In genomic region chr8:81069080-81069840, GRCm38 (mm10) we compare ENCODE assay signal across 16 mouse cellular contexts. TPM values are rescaled to one million over a fixed set of nuclear protein-coding genes. Genes with fewer than 3 reads are reported as not detected.
DNase-seq lines count a peak whose midpoint lies in the region; ATAC-seq and TF ChIP-seq lines count a peak whose summit lies in the region.
"Had no signal": no experiment of that assay in that cellular context is flagged by ENCODE, and none has a peak within 500 bp of the region (broad histone marks: within the 10 kb centered on the region; RNA-seq: fewer than 3 reads in every experiment).

No protein-coding gene starts in this region.

- 53% methylated on average over 5 of the region's 5 CpGs for WGBS in heart, embryonic 12.5 days

- no peaks in the 10 kb centered on the region for H3K79me2 ChIP-seq in MEL (ENCODE audit: control insufficient read depth, insufficient read depth, low read length, poor library complexity)

- TF ChIP-seq POLR2A in MEL (IDR thresholded peaks at IDR 0.05; ENCODE audit: control insufficient read depth in 1 of 2, insufficient read depth in 1 of 2, low read depth in 1 of 2, low read length in 2 of 2, poor library complexity in 1 of 2) = no peak

- no peaks in the 10 kb centered on the region for H3K27me3 ChIP-seq in heart, embryonic 12.5 days (replicated peaks)
- no peaks in the 10 kb centered on the region for H3K27me3 ChIP-seq in MEL (ENCODE audit: control insufficient read depth in 1 of 2, insufficient read depth in 2 of 2, low read length in 2 of 2)
- H3K27me3 ChIP-seq: embryonic facial prominence, embryonic 15.5 days; forebrain, embryonic 12.5 days had no signal

- intact Hi-C loops in left cerebral cortex, adult 2 months (cut with DNase I) = loop anchor here (5.0 kb wide), 2 partner anchors 273 to 328 kb away; partner anchors contain the start of gene Inpp4b
- intact Hi-C loops in left cerebral cortex, postnatal 14 days (cut with DNase I) = loop anchor here (10.0 kb wide), 2 partner anchors 276 to 1676 kb away; partner anchors contain the start of gene Inpp4b

- no peak overlapping the region for H3K27ac ChIP-seq in heart, embryonic 12.5 days (ENCODE audit: poor library complexity, severe bottlenecking)
- H3K27ac ChIP-seq in left cerebral cortex, adult 2 months = no peak overlapping the region
- H3K27ac ChIP-seq in MEL (ENCODE audit: control insufficient read depth, low read depth, low read length) = no peak overlapping the region
- H3K27ac ChIP-seq: embryonic facial prominence, embryonic 15.5 days; forebrain, embryonic 12.5 days; heart, embryonic 10.5 days had no signal

- H3K9me3 ChIP-seq in heart, embryonic 12.5 days (replicated peaks) = no peaks in the 10 kb centered on the region
- no peaks in the 10 kb centered on the region for H3K9me3 ChIP-seq in MEL (replicated peaks; ENCODE audit: insufficient read depth, low read length)
- H3K9me3 ChIP-seq: embryonic facial prominence, embryonic 15.5 days; forebrain, embryonic 12.5 days; heart, embryonic 10.5 days had no signal

- H3K36me3 ChIP-seq in heart, embryonic 12.5 days = no peaks in the 10 kb centered on the region
- H3K36me3 ChIP-seq in MEL (ENCODE audit: control insufficient read depth in 1 of 2, insufficient read depth in 2 of 2, low read length in 2 of 2) = no peaks in the 10 kb centered on the region
- H3K36me3 ChIP-seq: embryonic facial prominence, embryonic 15.5 days; forebrain, embryonic 12.5 days; heart, embryonic 10.5 days had no signal

- no peak overlapping the region for H3K4me2 ChIP-seq in heart, embryonic 12.5 days
- H3K4me2 ChIP-seq: embryonic facial prominence, embryonic 15.5 days; forebrain, embryonic 12.5 days; midbrain, embryonic 11.5 days had no signal

- H3K4me3 ChIP-seq in heart, embryonic 12.5 days = no peak overlapping the region
- no peak overlapping the region for H3K4me3 ChIP-seq in left cerebral cortex, adult 2 months
- no peak overlapping the region for H3K4me3 ChIP-seq in MEL (ENCODE audit: control insufficient read depth in 1 of 2, insufficient read depth in 1 of 2, low read depth in 2 of 2, low read length in 2 of 2)
- H3K4me3 ChIP-seq: embryonic facial prominence, embryonic 15.5 days; forebrain, embryonic 12.5 days; heart, embryonic 10.5 days had no signal

- TF ChIP-seq EP300 in MEL (IDR thresholded peaks at IDR 0.05; ENCODE audit: low read depth in 1 of 2, low read length in 2 of 2) = peak in 1 of 2 experiments; percentile 39; a peak in 2 of 4 replicates

- H3K9ac ChIP-seq in heart, embryonic 12.5 days = no peak overlapping the region
- H3K9ac ChIP-seq in MEL (ENCODE audit: control insufficient read depth, low read depth, low read length, poor library complexity, severe bottlenecking) = no peak overlapping the region
- H3K9ac ChIP-seq: embryonic facial prominence, embryonic 15.5 days; forebrain, embryonic 12.5 days had no signal

- no peak for TF ChIP-seq RAD21 in MEL (IDR thresholded peaks at IDR 0.05; ENCODE audit: low read depth, low read length)

- DNase-seq in heart, adult 8-10 months (ENCODE audit: low spot score) = no peak
- peak; percentile 25 to 35 for DNase-seq in left cerebral cortex, adult 18-20 months (ENCODE audit: low spot score in 2 of 2)
- DNase-seq in left cerebral cortex, adult 2 months (ENCODE audit: extremely low spot score in 1 of 2, low spot score in 2 of 2) = no peak
- peak; percentile 47 for DNase-seq in MEL (ENCODE audit: low read depth, low spot score)
- peak; percentile 26 to 69 for DNase-seq in left cerebral cortex, postnatal 14 days (ENCODE audit: low spot score in 2 of 2)
- no peak for DNase-seq in cerebellum, adult 9-11 months
- DNase-seq in spleen, postnatal 4 days (ENCODE audit: low spot score in 2 of 2) = no peak
- DNase-seq: B cell, adult 2 months; cerebellum, adult 18-20 months; gastrocnemius, postnatal 14 days; thymus, adult 18-20 months had no signal

- 0 out of 2 replicates have a peak, but pooled peaks cover 3% of the 10 kb centered on the region for H3K4me1 ChIP-seq in heart, embryonic 12.5 days (replicated peaks)
- H3K4me1 ChIP-seq in MEL (ENCODE audit: control insufficient read depth in 1 of 2, insufficient read depth in 2 of 2, low read length in 2 of 2) = no peaks in the 10 kb centered on the region
- H3K4me1 ChIP-seq: embryonic facial prominence, embryonic 15.5 days; forebrain, embryonic 12.5 days; heart, embryonic 10.5 days had no signal

- ATAC-seq in heart, embryonic 12.5 days (ENCODE audit: insufficient number of reproducible peaks, low FRiP score) = 0 out of 2 replicates have a peak, but pooled peaks have one; percentile 36

- no peak for TF ChIP-seq CTCF in left cerebral cortex, adult 2 months (IDR thresholded peaks at IDR 0.05)
- no peak for TF ChIP-seq CTCF in MEL (IDR thresholded peaks at IDR 0.05 in 2 of 3, conservative IDR thresholded peaks at IDR 0.05 in 1 of 3; ENCODE audit: control insufficient read depth in 1 of 3, insufficient read depth in 1 of 3, low read depth in 2 of 3, low read length in 3 of 3, poor library complexity in 1 of 3, severe bottlenecking in 1 of 3)

TF ChIP-seq in MEL, 35 proteins besides CTCF, POLR2A, EP300 and RAD21:
- TF ChIP-seq MEF2A (IDR thresholded peaks at IDR 0.05; ENCODE audit: extremely low read depth, insufficient replicate concordance, low read depth, low read length, poor library complexity, severe bottlenecking) = no peak
- 0 out of 2 replicates have a peak, but pooled peaks have one; percentile 14 for TF ChIP-seq ETS1 (IDR thresholded peaks at IDR 0.05; ENCODE audit: low read depth, low read length)

RNA-seq across cellular contexts. Expression of gene Usp38, which starts 54.5 kb away (rescaled TPM):
- 21.5 and 22.4 TPM in 2 replicates for polyA plus RNA-seq in heart, embryonic 12.5 days (2016; fragmentation: Nextera tagmentation; extraction: Ambion mirVana)
- 10 to 100 TPM; 16.6 to 18.5 (median 18.0) TPM for total RNA-seq in heart, adult 8-10 months (2022)
- total RNA-seq in left cerebral cortex, adult 18-20 months (2021) = 10 to 100 TPM; 22.2 to 24.8 TPM
- 10 to 100 TPM; 23.0 to 24.3 TPM for total RNA-seq in left cerebral cortex, adult 2 months (2021)
- total RNA-seq in MEL (2012; rRNA removed) = 27.5 and 32.3 TPM in 2 replicates
- 10 to 100 TPM in 1 of 2 experiments, not detected in 1; 22.6 TPM for polyA plus RNA-seq in MEL (2012; ENCODE audit: insufficient read depth in 1 of 2, insufficient read length in 2 of 2, low read depth in 1 of 2, low replicate concordance in 2 of 2, missing spikeins in 1 of 2)
- 10 to 100 TPM; 24.2 to 25.1 TPM for total RNA-seq in left cerebral cortex, postnatal 14 days (2021)

Comparison
In these comparisons a context has a peak if more than half of its experiments do, and no peak if none do; other contexts are left out.
1. DNase-seq: peak in left cerebral cortex, adult 18-20 months (2 of 2), MEL (single experiment) and left cerebral cortex, postnatal 14 days (2 of 2); none in heart, adult 8-10 months (single experiment), left cerebral cortex, adult 2 months (0 of 2), cerebellum, adult 9-11 months (single experiment) and spleen, postnatal 4 days (0 of 2).